Mouse (Mus musculus): ENCODE data around the gene Smim13.

- TF ChIP-seq CTCF (IDR thresholded peaks at IDR 0.05) (peak; percentile 93), POLR2A (IDR thresholded peaks at IDR 0.05; ENCODE audit: insufficient read depth, low read depth, low read length) (no peak), EP300 (IDR thresholded peaks at IDR 0.05; ENCODE audit: insufficient read depth, low read depth, low read length) (peak; percentile 79)
These were observed 53.1 kb downstream of the Smim13 start for GRCm38 (mm10) chr13:41302716-41303115.

All from heart, adult 2 months (tissue).